Mouse (Mus musculus) brain, embryonic 14.5 days (tissue): ENCODE measurements around the gene Map3k9. TPM values are rescaled to one million over a fixed set of nuclear protein-coding genes. Genes with fewer than 3 reads are reported as not detected.

ENCODE experiments used
- DNase-seq: peaks from one replicate; pipeline ENCODE4 v3.0.0-alpha.2; 2011; ENCODE audit warnings: low read depth
- CTCF ChIP-seq: fragments of 200-500 bp; IDR thresholded peaks from 2 replicates; pipeline ENCODE4 v1.5.1; 2012; ENCODE audit warnings: inconsistent platforms, mild to moderate bottlenecking, moderate library complexity, borderline replicate concordance; ENCODE audit not compliant: insufficient read depth, insufficient read length; ENCODE audit errors: extremely low read depth
- POLR2A ChIP-seq: fragments of 200-500 bp; IDR thresholded peaks from 2 replicates; pipeline ENCODE4 v1.6.1; 2012; ENCODE audit warnings: mild to moderate bottlenecking, inconsistent platforms, borderline replicate concordance; ENCODE audit not compliant: poor library complexity, insufficient read depth, insufficient read length, severe bottlenecking; ENCODE audit errors: extremely low read depth
- polyA plus RNA-seq: library from polyadenylated mRNA; depleted of rRNA; stranded (reverse); fragments of >200 nt; gene quantifications from 2 replicates; pipeline ENCODE4 v1.2.3, GENCODE M21; 2012; rRNA removed

Gene Map3k9
- polyA plus RNA-seq, 1 experiment, result 24.6 TPM

GRCm38 (mm10) chr12:81691177-81691730, 89.7 kb downstream of the Map3k9 start:
- no peak for TF ChIP-seq POLR2A
- no peak for TF ChIP-seq CTCF
- no peak for DNase-seq

DNA sequence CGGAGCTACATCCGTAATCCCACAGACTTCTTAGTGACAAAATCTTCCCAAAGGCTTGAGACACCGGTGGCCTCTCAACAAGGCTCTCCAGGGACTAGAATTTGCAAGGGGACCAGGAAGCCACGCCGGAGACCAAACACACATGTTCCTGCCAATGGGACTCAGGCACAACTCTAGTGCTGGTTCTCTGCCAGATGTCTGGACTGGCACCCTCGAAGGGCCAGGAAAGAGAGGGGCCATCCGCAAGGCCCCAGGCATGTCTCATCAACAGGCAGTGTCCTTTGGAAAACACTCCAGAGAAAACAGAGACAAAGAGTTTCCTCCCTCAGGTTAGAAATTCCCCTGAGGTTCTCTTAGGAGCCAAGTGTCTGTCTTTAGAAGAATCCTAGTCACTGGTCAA, 90.2 kb downstream of the Map3k9 start:
- no peak for TF ChIP-seq POLR2A
- TF ChIP-seq CTCF, result no peak
- DNase-seq, result no peak

GRCm38 (mm10) chr12:81690111-81690510, 90.9 kb downstream of the Map3k9 start:
- DNase-seq, result no peak
- TF ChIP-seq POLR2A, result no peak
- no peak for TF ChIP-seq CTCF

- DNase-seq, result peak; percentile 20
- no peak; the same call in 1 of the 2 replicates for TF ChIP-seq CTCF
- TF ChIP-seq POLR2A, result no peak
Observed at GRCm38 (mm10) chr12:81689505-81690056, 91.4 kb downstream of the Map3k9 start.

DNA sequence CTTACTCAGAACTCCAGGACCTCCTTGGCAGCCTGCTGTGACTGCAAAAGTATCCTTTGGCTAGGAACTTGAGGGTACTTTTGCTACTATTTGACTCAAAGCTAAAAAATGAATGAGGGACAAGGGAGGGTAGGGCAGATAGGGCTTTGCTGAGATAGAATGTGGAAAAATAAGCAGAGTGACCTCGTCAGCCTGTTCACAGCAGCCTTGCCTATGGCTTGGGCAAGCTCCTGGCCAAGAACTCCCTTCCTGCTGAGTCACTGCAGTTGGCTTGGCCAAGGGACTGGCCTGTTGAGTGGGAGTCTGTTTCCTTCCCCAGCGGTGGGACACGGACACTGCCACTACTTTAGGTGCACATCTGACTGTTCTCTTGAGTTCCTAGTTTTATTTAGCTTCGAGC, 92.4 kb downstream of the Map3k9 start:
- DNase-seq, result no peak
- TF ChIP-seq CTCF (no peak), POLR2A (no peak)

- TF ChIP-seq POLR2A (no peak), CTCF (no peak)
- no peak for DNase-seq
Observed at GRCm38 (mm10) chr12:81687873-81688272, 93.1 kb downstream of the Map3k9 start.

GRCm38 (mm10) chr12:81686406-81687117, 94.4 kb downstream of the Map3k9 start:
- DNase-seq, result peak; percentile 87

GRCm38 (mm10) chr12:81685981-81686380, 95.0 kb downstream of the Map3k9 start:
- TF ChIP-seq CTCF (no peak), POLR2A (no peak)
- DNase-seq, result no peak

More at GRCm38 (mm10) chr12:81686406-81687117, 94.4 kb downstream of the Map3k9 start:
- no peak for TF ChIP-seq POLR2A
- no peak for TF ChIP-seq CTCF

- TF ChIP-seq POLR2A (no peak), CTCF (no peak)
- no peak for DNase-seq
Observed at GRCm38 (mm10) chr12:81684096-81684495, 96.9 kb downstream of the Map3k9 start.

- no peak for TF ChIP-seq POLR2A
- TF ChIP-seq CTCF, result no peak
- no peak for DNase-seq
Observed at GRCm38 (mm10) chr12:81683395-81683794, 97.6 kb downstream of the Map3k9 start.

GRCm38 (mm10) chr12:81679807-81680529, 101.0 kb downstream of the Map3k9 start:
- TF ChIP-seq CTCF (no peak), POLR2A (no peak)
- DNase-seq, result no peak

GRCm38 (mm10) chr12:81675557-81675956, 105.4 kb downstream of the Map3k9 start:
- TF ChIP-seq POLR2A, result no peak
- no peak for TF ChIP-seq CTCF

More at GRCm38 (mm10) chr12:81675557-81675956, 105.4 kb downstream of the Map3k9 start:
- no peak for DNase-seq

Other genes starting within 250 kb of the Map3k9 start
- gene Gm20498, start 248.3 kb downstream of the Map3k9 start, polyA plus RNA-seq, result 18.5 and 27.6 TPM in 2 replicates
- gene Synj2bp, start 248.3 kb downstream of the Map3k9 start, polyA plus RNA-seq, result 21.8 and 21.9 TPM in 2 replicates
- gene Adam21, start 212.7 kb downstream of the Map3k9 start, polyA plus RNA-seq, result 0.35 and 0.48 TPM in 2 replicates
- gene Med6, start 186.2 kb downstream of the Map3k9 start, polyA plus RNA-seq, result 32.7 and 41.0 TPM in 2 replicates
- 14.0 and 20.2 TPM in 2 replicates for gene Ttc9, start 149.9 kb downstream of the Map3k9 start, polyA plus RNA-seq
- gene Pcnx, start 78.8 kb upstream of the Map3k9 start, polyA plus RNA-seq, result 34.2 and 46.3 TPM in 2 replicates